Mouse (Mus musculus): ENCODE measurements around the gene Rptor.
A peak's percentile ranks its signal among the peaks of the same experiment; 100 is the strongest.
"Not testable (repeated sequence)": the region's sequence is repeated elsewhere in the genome, so short reads cannot be mapped to it uniquely, and the experiment has no call there.

The Rptor gene

GRCm38 (mm10) chr11:119659296-119659695, 56.6 kb downstream of the Rptor start:
- DNase-seq = no peak

GRCm38 (mm10) chr11:119661479-119661878, 58.8 kb downstream of the Rptor start:
- DNase-seq = not testable (repeated sequence)

GRCm38 (mm10) chr11:119663876-119664275, 61.2 kb downstream of the Rptor start:
- no peak for DNase-seq

- no peak for DNase-seq
Measured at GRCm38 (mm10) chr11:119664678-119665307, 62.1 kb downstream of the Rptor start.

GRCm38 (mm10) chr11:119665308-119665702, 62.6 kb downstream of the Rptor start:
- DNase-seq = no peak

- DNase-seq = no peak
Measured at GRCm38 (mm10) chr11:119666567-119667108, 63.9 kb downstream of the Rptor start.

- DNase-seq = no peak
Measured at GRCm38 (mm10) chr11:119670690-119671666, 68.3 kb downstream of the Rptor start.

- no peak for DNase-seq
Measured at GRCm38 (mm10) chr11:119672041-119672440, 69.3 kb downstream of the Rptor start.

- no peak for DNase-seq
Measured at GRCm38 (mm10) chr11:119672775-119673174, 70.1 kb downstream of the Rptor start.

- DNase-seq = no peak
Measured at GRCm38 (mm10) chr11:119674835-119675234, 72.1 kb downstream of the Rptor start.

- DNase-seq = no peak
Measured at GRCm38 (mm10) chr11:119675546-119675945, 72.8 kb downstream of the Rptor start.

GRCm38 (mm10) chr11:119676751-119677411, 74.2 kb downstream of the Rptor start:
- DNase-seq = peak; percentile 30

- no peak for DNase-seq
Measured at GRCm38 (mm10) chr11:119678427-119678826, 75.7 kb downstream of the Rptor start.

GRCm38 (mm10) chr11:119680735-119681134, 78.0 kb downstream of the Rptor start:
- DNase-seq = peak; percentile 30

- no peak for DNase-seq
Measured at GRCm38 (mm10) chr11:119682285-119682684, 79.6 kb downstream of the Rptor start.

- DNase-seq = no peak
Measured at GRCm38 (mm10) chr11:119683796-119684195, 81.1 kb downstream of the Rptor start.

GRCm38 (mm10) chr11:119685477-119685876, 82.8 kb downstream of the Rptor start:
- no peak for DNase-seq

GRCm38 (mm10) chr11:119685910-119686659, 83.4 kb downstream of the Rptor start:
- no peak for DNase-seq

GRCm38 (mm10) chr11:119687316-119687715, 84.6 kb downstream of the Rptor start:
- no peak for DNase-seq

GRCm38 (mm10) chr11:119687966-119688365, 85.3 kb downstream of the Rptor start:
- DNase-seq = no peak

GRCm38 (mm10) chr11:119689936-119690335, 87.2 kb downstream of the Rptor start:
- DNase-seq = no peak

- DNase-seq = no peak
Measured at GRCm38 (mm10) chr11:119692196-119692910, 89.6 kb downstream of the Rptor start.

Measured in cerebellum, adult 11 months (tissue).